Mouse (Mus musculus) brain, adult 10 weeks (tissue): ENCODE measurements around the gene Far1. TPM values are rescaled to one million over a fixed set of nuclear protein-coding genes. Genes with fewer than 3 reads are reported as not detected.

Experiments used
- polyA plus RNA-seq: library from polyadenylated mRNA; stranded (reverse); fragments of 350-450 nt; fragmentation: Illumina TruSeq; extraction: RNeasy Lipid Tissue Mini Kit (QIAGEN cat#74804); gene quantifications from one replicate; pipeline ENCODE4 v1.2.3, GENCODE M21; 2015; ENCODE audit warnings: low read depth, low replicate concordance

Far1 gene
- polyA plus RNA-seq: 97.5 TPM

DNA sequence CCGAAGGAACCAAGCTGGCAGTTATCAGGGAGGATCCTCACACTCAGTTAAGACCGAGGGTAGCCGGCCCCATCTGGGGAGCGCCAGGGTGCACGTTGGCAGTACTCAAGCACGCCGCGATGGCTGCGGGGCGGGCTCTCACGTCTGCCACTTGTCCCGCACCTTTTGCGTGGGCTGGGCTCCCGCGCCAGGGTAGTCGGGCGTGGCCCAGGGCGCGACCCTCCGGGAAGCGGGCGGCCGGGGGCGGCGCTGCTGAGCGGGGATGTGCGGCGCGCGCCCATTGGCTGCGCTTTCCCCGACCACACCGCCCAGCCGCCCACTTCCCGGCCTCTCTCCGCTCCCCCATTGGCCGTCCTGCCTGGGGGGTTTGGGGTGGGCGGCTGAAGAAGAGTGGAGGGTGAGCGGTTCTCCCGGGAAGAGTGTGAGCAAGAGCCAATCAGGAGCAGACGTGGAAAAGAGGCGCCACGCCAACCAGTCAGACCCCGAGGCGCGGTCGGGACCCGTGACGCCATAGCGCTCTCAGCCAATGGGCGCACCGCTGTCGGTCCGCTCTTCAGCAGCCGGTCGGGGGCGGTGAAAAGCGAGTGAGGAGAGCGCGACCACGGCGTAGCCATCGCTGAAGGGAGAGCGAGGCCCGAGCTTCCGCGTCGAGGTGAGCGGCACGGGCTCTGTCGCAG, at the start of gene Far1:
TSS of gene Far1 (plus strand) at position 549 of the 677 bp plus-strand sequence.

Other genes with a start within 250 kb of the Far1 start
- 95.7 TPM for gene Btbd10, start 144.4 kb upstream of the Far1 start, polyA plus RNA-seq
- gene Pth, start 125.3 kb upstream of the Far1 start, polyA plus RNA-seq: not detected